Mouse (Mus musculus): ENCODE measurements around the gene Pmch.

Pmch gene

GRCm38 (mm10) chr10:88090772-88091171 is at the start of gene Pmch:
Gene Pmch, plus strand, starts transcription at chr10:88091072.
- DNase-seq (ENCODE audit: low read depth in 2 of 2, low spot score in 2 of 2) = no peak

- no peak for DNase-seq (ENCODE audit: low read depth in 2 of 2, low spot score in 2 of 2)
Measured at GRCm38 (mm10) chr10:88044297-88044696, 46.6 kb upstream of the Pmch start.

- DNase-seq (ENCODE audit: low read depth in 2 of 2, low spot score in 2 of 2) = no peak
Measured at GRCm38 (mm10) chr10:88046098-88046771, 44.6 kb upstream of the Pmch start.

GRCm38 (mm10) chr10:88054233-88054985 is 36.5 kb upstream of the Pmch start:
- DNase-seq (ENCODE audit: low read depth in 2 of 2, low spot score in 2 of 2) = no peak

- DNase-seq (ENCODE audit: low read depth in 2 of 2, low spot score in 2 of 2) = no peak
Measured at GRCm38 (mm10) chr10:88056950-88057649, 33.8 kb upstream of the Pmch start.

- no peak for DNase-seq (ENCODE audit: low read depth in 2 of 2, low spot score in 2 of 2)
Measured at GRCm38 (mm10) chr10:88063436-88063835, 27.4 kb upstream of the Pmch start.

- no peak for DNase-seq (ENCODE audit: low read depth in 2 of 2, low spot score in 2 of 2)
Measured at GRCm38 (mm10) chr10:88064872-88065271, 26.0 kb upstream of the Pmch start.

GRCm38 (mm10) chr10:88067377-88067776 is 23.5 kb upstream of the Pmch start:
- no peak for DNase-seq (ENCODE audit: low read depth in 2 of 2, low spot score in 2 of 2)

- DNase-seq (ENCODE audit: low read depth in 2 of 2, low spot score in 2 of 2) = no peak
Measured at GRCm38 (mm10) chr10:88106169-88106568, 15.3 kb downstream of the Pmch start.

GRCm38 (mm10) chr10:88113290-88113689 is 22.4 kb downstream of the Pmch start:
- DNase-seq (ENCODE audit: low read depth in 2 of 2, low spot score in 2 of 2) = no peak

- no peak for DNase-seq (ENCODE audit: low read depth in 2 of 2, low spot score in 2 of 2)
Measured at GRCm38 (mm10) chr10:88119721-88120120, 28.8 kb downstream of the Pmch start.

- DNase-seq (ENCODE audit: low read depth in 2 of 2, low spot score in 2 of 2) = no peak
Measured at GRCm38 (mm10) chr10:88135630-88136029, 44.8 kb downstream of the Pmch start.
